Mouse (Mus musculus) midbrain, embryonic 13.5 days (tissue): ENCODE data around the gene Rap1b. TPM values are rescaled to one million over a fixed set of nuclear protein-coding genes. Genes with fewer than 3 reads are reported as not detected.

Experiments used
- ATAC-seq: fragments of 200-750 bp; cut with Nextera tagmentation; 2 replicates; pipeline ENCODE4 v1.8.0; 2017; ENCODE audit warnings: mild to moderate bottlenecking, moderate TSS enrichment, moderate library complexity
- H3K27ac ChIP-seq: fragments of 300-500 bp; sonication (generic); 2 replicates; pipeline ENCODE4 v1.5.1; 2015; ENCODE audit warnings: inconsistent platforms, mild to moderate bottlenecking, moderate library complexity
- H3K27me3 ChIP-seq: fragments of 300-500 bp; sonication (generic); 2 replicates; pipeline ENCODE4 v1.6.1; 2015; ENCODE audit warnings: mild to moderate bottlenecking, inconsistent platforms
- H3K36me3 ChIP-seq: fragments of 300-500 bp; sonication (generic); 2 replicates; pipeline ENCODE4 v1.6.1; 2015; ENCODE audit warnings: mild to moderate bottlenecking, inconsistent platforms
- H3K4me1 ChIP-seq: fragments of 300-500 bp; sonication (generic); replicated peaks from 2 replicates; pipeline ENCODE4 v1.6.1; 2015; ENCODE audit warnings: inconsistent platforms
- H3K4me2 ChIP-seq: fragments of 300-500 bp; sonication (generic); replicated peaks from 2 replicates; pipeline ENCODE4 v1.6.1; 2015; ENCODE audit warnings: moderate library complexity, mild to moderate bottlenecking, inconsistent platforms
- H3K4me3 ChIP-seq: fragments of 300-500 bp; sonication (generic); replicated peaks from 2 replicates; pipeline ENCODE4 v1.5.1; 2015; ENCODE audit warnings: mild to moderate bottlenecking, inconsistent platforms
- H3K9ac ChIP-seq: fragments of 300-500 bp; sonication (generic); replicated peaks from 2 replicates; pipeline ENCODE4 v1.6.1; 2015; ENCODE audit warnings: mild to moderate bottlenecking, inconsistent platforms
- H3K9me3 ChIP-seq: fragments of 300-500 bp; sonication (generic); 2 replicates; pipeline ENCODE4 v1.6.1; 2016; ENCODE audit warnings: mild to moderate bottlenecking, inconsistent platforms
- WGBS: fragments of 180-500 bp; shearing (Covaris S2); methylation state at CpG from one replicate; pipeline ENCODE4 v1.1.7; 2015; 5-methylcytosine and 5-hydroxymethylcytosine counted together
- polyA plus RNA-seq: library from polyadenylated mRNA; unstranded; fragments of >200 nt; fragmentation: Nextera tagmentation; extraction: Ambion mirVana; gene quantifications from 2 replicates; pipeline ENCODE4 v1.2.1, GENCODE M21; 2015

Rap1b gene
- polyA plus RNA-seq, 1 experiment from 2014 or later: 140 TPM

GRCm38 (mm10) chr10:117810506-117810905, 35.3 kb downstream of the Rap1b start:
- no peak overlapping the region for H3K4me3 ChIP-seq
- no peak for ATAC-seq
- H3K27me3 ChIP-seq: no peaks in the 10 kb centered on the region
- H3K36me3 ChIP-seq: peaks cover 29% of the 10 kb centered on the region
- H3K9me3 ChIP-seq: no peaks in the 10 kb centered on the region
- WGBS: 82% methylated on average over 11 of the region's 11 CpGs
- peaks cover 11% of the 10 kb centered on the region for H3K4me1 ChIP-seq
- no peak overlapping the region for H3K4me2 ChIP-seq
- no peak overlapping the region for H3K9ac ChIP-seq
- no peak overlapping the region for H3K27ac ChIP-seq

- H3K4me3 ChIP-seq: no peak overlapping the region
- peaks cover 11% of the 10 kb centered on the region for H3K4me1 ChIP-seq
- peaks cover 15% of the 10 kb centered on the region for H3K36me3 ChIP-seq
- H3K27ac ChIP-seq: no peak overlapping the region
- ATAC-seq: no peak
- no peak overlapping the region for H3K4me2 ChIP-seq
- H3K9me3 ChIP-seq: no peaks in the 10 kb centered on the region
- no peak overlapping the region for H3K9ac ChIP-seq
- WGBS: 89% methylated on average over 6 of the region's 6 CpGs
- H3K27me3 ChIP-seq: no peaks in the 10 kb centered on the region
Measured at GRCm38 (mm10) chr10:117808068-117808467, 37.8 kb downstream of the Rap1b start.

GRCm38 (mm10) chr10:117805919-117806318, 39.9 kb downstream of the Rap1b start:
- Histone ChIP-seq H3K36me3 (no peaks in the 10 kb centered on the region), H3K27me3 (no peaks in the 10 kb centered on the region), H3K4me2 (no peak overlapping the region), H3K4me1 (peaks cover 11% of the 10 kb centered on the region), H3K9me3 (no peaks in the 10 kb centered on the region), H3K27ac (no peak overlapping the region), H3K9ac (no peak overlapping the region), H3K4me3 (no peak overlapping the region)
- ATAC-seq: no peak
- WGBS: 56% methylated on average over 9 of the region's 9 CpGs

- Histone ChIP-seq H3K4me2 (no peak overlapping the region), H3K36me3 (no peaks in the 10 kb centered on the region), H3K27ac (no peak overlapping the region), H3K4me1 (peaks cover 7% of the 10 kb centered on the region), H3K9me3 (no peaks in the 10 kb centered on the region), H3K4me3 (no peak overlapping the region), H3K27me3 (no peaks in the 10 kb centered on the region), H3K9ac (no peak overlapping the region)
- no peak for ATAC-seq
- 90% methylated on average over 31 of the region's 31 CpGs for WGBS
Measured at GRCm38 (mm10) chr10:117803870-117804850, 41.7 kb downstream of the Rap1b start.

- 94% methylated on average over 9 of the region's 9 CpGs for WGBS
- ATAC-seq: no peak
- Histone ChIP-seq H3K4me3 (no peak overlapping the region), H3K4me2 (no peak overlapping the region), H3K9ac (no peak overlapping the region), H3K27me3 (no peaks in the 10 kb centered on the region), H3K4me1 (no peaks in the 10 kb centered on the region), H3K27ac (no peak overlapping the region), H3K9me3 (no peaks in the 10 kb centered on the region), H3K36me3 (no peaks in the 10 kb centered on the region)
Measured at GRCm38 (mm10) chr10:117801886-117802285, 43.9 kb downstream of the Rap1b start.

GRCm38 (mm10) chr10:117799806-117800205, 46.0 kb downstream of the Rap1b start:
- Histone ChIP-seq H3K4me1 (no peaks in the 10 kb centered on the region), H3K9ac (no peak overlapping the region), H3K27ac (no peak overlapping the region), H3K4me3 (no peak overlapping the region), H3K4me2 (no peak overlapping the region), H3K27me3 (no peaks in the 10 kb centered on the region), H3K36me3 (no peaks in the 10 kb centered on the region), H3K9me3 (no peaks in the 10 kb centered on the region)
- no peak for ATAC-seq
- 97% methylated on average over 11 of the region's 11 CpGs for WGBS

GRCm38 (mm10) chr10:117798436-117799035, 47.3 kb downstream of the Rap1b start:
- Histone ChIP-seq H3K36me3 (no peaks in the 10 kb centered on the region), H3K9me3 (no peaks in the 10 kb centered on the region), H3K4me3 (no peak overlapping the region), H3K4me2 (no peak overlapping the region), H3K9ac (no peak overlapping the region), H3K27me3 (no peaks in the 10 kb centered on the region), H3K27ac (no peak overlapping the region), H3K4me1 (no peaks in the 10 kb centered on the region)
- 86% methylated on average over 6 of the region's 6 CpGs for WGBS
- ATAC-seq: no peak

GRCm38 (mm10) chr10:117797684-117798083, 48.2 kb downstream of the Rap1b start:
- Histone ChIP-seq H3K4me2 (no peak overlapping the region), H3K4me1 (peaks cover 5% of the 10 kb centered on the region), H3K9me3 (no peaks in the 10 kb centered on the region), H3K36me3 (no peaks in the 10 kb centered on the region), H3K27me3 (no peaks in the 10 kb centered on the region), H3K9ac (no peak overlapping the region), H3K27ac (no peak overlapping the region), H3K4me3 (no peak overlapping the region)
- no peak for ATAC-seq
- WGBS: 84% methylated on average over 7 of the region's 7 CpGs

- Histone ChIP-seq H3K27me3 (no peaks in the 10 kb centered on the region), H3K9me3 (no peaks in the 10 kb centered on the region), H3K27ac (no peak overlapping the region), H3K4me2 (no peak overlapping the region), H3K4me1 (peaks cover 5% of the 10 kb centered on the region), H3K9ac (no peak overlapping the region), H3K4me3 (no peak overlapping the region), H3K36me3 (no peaks in the 10 kb centered on the region)
- ATAC-seq: no peak
- WGBS: 93% methylated on average over 12 of the region's 12 CpGs
Measured at GRCm38 (mm10) chr10:117797106-117797505, 48.7 kb downstream of the Rap1b start.

GRCm38 (mm10) chr10:117796181-117796580, 49.7 kb downstream of the Rap1b start:
- Histone ChIP-seq H3K4me2 (no peak overlapping the region), H3K9me3 (no peaks in the 10 kb centered on the region), H3K27ac (no peak overlapping the region), H3K9ac (no peak overlapping the region), H3K36me3 (no peaks in the 10 kb centered on the region), H3K4me1 (peaks cover 14% of the 10 kb centered on the region), H3K4me3 (no peak overlapping the region), H3K27me3 (no peaks in the 10 kb centered on the region)
- whole genome bisulfite sequencing: 96% methylated on average over 7 of the region's 7 CpGs
- no peak for ATAC-seq

- 0 out of 2 replicates have a peak, but pooled peaks cover under 1% of the 10 kb centered on the region for H3K36me3 ChIP-seq
- H3K4me1 ChIP-seq: peaks cover 19% of the 10 kb centered on the region
- H3K4me2 ChIP-seq: no peak overlapping the region
- no peaks in the 10 kb centered on the region for H3K27me3 ChIP-seq
- H3K27ac ChIP-seq: no peak overlapping the region
- no peak for ATAC-seq
- H3K9me3 ChIP-seq: no peaks in the 10 kb centered on the region
- 86% methylated on average over 4 of the region's 4 CpGs for WGBS
- no peak overlapping the region for H3K4me3 ChIP-seq
- no peak overlapping the region for H3K9ac ChIP-seq
Measured at GRCm38 (mm10) chr10:117795206-117795605, 50.6 kb downstream of the Rap1b start.

- H3K27me3 ChIP-seq: no peaks in the 10 kb centered on the region
- peak overlapping the region; percentile 84 for H3K4me2 ChIP-seq
- no peak overlapping the region for H3K27ac ChIP-seq
- peaks cover 19% of the 10 kb centered on the region for H3K4me1 ChIP-seq
- no peaks in the 10 kb centered on the region for H3K9me3 ChIP-seq
- 0 out of 2 replicates have a peak overlapping the region, but pooled peaks have one; percentile 56 for H3K9ac ChIP-seq
- H3K36me3 ChIP-seq: 0 out of 2 replicates have a peak, but pooled peaks cover 5% of the 10 kb centered on the region
- peak overlapping the region; percentile 85 for H3K4me3 ChIP-seq
- 84% methylated on average over 11 of the region's 11 CpGs for WGBS
- no peak for ATAC-seq
Measured at GRCm38 (mm10) chr10:117793436-117794030, 52.3 kb downstream of the Rap1b start.
